Mouse (Mus musculus) small intestine, adult 2 months (tissue): ENCODE data around the gene Tmem170. TPM values are rescaled to one million over a fixed set of nuclear protein-coding genes. Genes with fewer than 3 reads are reported as not detected.

ENCODE experiments used
- H3K27ac ChIP-seq: fragments of 200-500 bp; 2 replicates; pipeline ENCODE4 v1.5.1; 2012; ENCODE audit warnings: low read depth, low read length, control low read depth, inconsistent platforms; ENCODE audit not compliant: insufficient read depth
- H3K27me3 ChIP-seq: fragments of 200-500 bp; 2 replicates; pipeline ENCODE4 v1.6.1; 2012; ENCODE audit warnings: mild to moderate bottlenecking, moderate library complexity, low read length, inconsistent platforms; ENCODE audit not compliant: control insufficient read depth, insufficient read depth
- H3K36me3 ChIP-seq: fragments of 200-500 bp; 2 replicates; pipeline ENCODE4 v1.6.1; 2012; ENCODE audit warnings: mild to moderate bottlenecking, low read length, control low read depth, inconsistent platforms; ENCODE audit not compliant: control insufficient read depth, insufficient read depth
- H3K4me1 ChIP-seq: fragments of 200-500 bp; 2 replicates; pipeline ENCODE4 v1.6.1; 2012; ENCODE audit warnings: low read length, inconsistent platforms, mixed read lengths; ENCODE audit not compliant: control insufficient read depth, insufficient read depth, insufficient read length
- H3K4me3 ChIP-seq: fragments of 200-500 bp; 2 replicates; pipeline ENCODE4 v1.5.1; 2012; ENCODE audit warnings: low read depth, mild to moderate bottlenecking, control low read depth, inconsistent platforms, low read length, moderate library complexity
- CTCF ChIP-seq: fragments of 200-500 bp; IDR thresholded peaks from 2 replicates; pipeline ENCODE4 v1.5.1; 2012; ENCODE audit warnings: low read depth, mild to moderate bottlenecking, control low read depth, inconsistent platforms, low read length, moderate library complexity, mixed read lengths; ENCODE audit not compliant: insufficient replicate concordance, insufficient read length; ENCODE audit errors: extremely low read depth
- POLR2A ChIP-seq: fragments of 200-500 bp; IDR thresholded peaks from 2 replicates; pipeline ENCODE4 v1.6.1; 2012; ENCODE audit warnings: low read depth, mild to moderate bottlenecking, control low read depth, inconsistent platforms, low read length, moderate library complexity
- WGBS: fragments of 180-500 bp; shearing (Covaris S2); methylation state at CpG from one replicate; pipeline ENCODE4 v1.1.7; 2018; 5-methylcytosine and 5-hydroxymethylcytosine counted together
- polyA plus RNA-seq: library from polyadenylated mRNA; depleted of rRNA; stranded (reverse); fragments of >200 nt; gene quantifications from 2 replicates; pipeline ENCODE4 v1.2.3, GENCODE M21; 2012

Gene Tmem170
- polyA plus RNA-seq, 1 experiment: 11.0 TPM

- TF ChIP-seq POLR2A (no peak), CTCF (no peak)
- H3K27ac ChIP-seq: no peak overlapping the region
- WGBS: 81% methylated on average over 4 of the region's 4 CpGs
- peaks cover 19% of the 10 kb centered on the region for H3K36me3 ChIP-seq
- H3K27me3 ChIP-seq: no peaks in the 10 kb centered on the region
- no peak overlapping the region for H3K4me3 ChIP-seq
- H3K4me1 ChIP-seq: no peaks in the 10 kb centered on the region
These were observed 44.6 kb downstream of the Tmem170 start for GRCm38 (mm10) chr8:111831996-111832395.

DNA sequence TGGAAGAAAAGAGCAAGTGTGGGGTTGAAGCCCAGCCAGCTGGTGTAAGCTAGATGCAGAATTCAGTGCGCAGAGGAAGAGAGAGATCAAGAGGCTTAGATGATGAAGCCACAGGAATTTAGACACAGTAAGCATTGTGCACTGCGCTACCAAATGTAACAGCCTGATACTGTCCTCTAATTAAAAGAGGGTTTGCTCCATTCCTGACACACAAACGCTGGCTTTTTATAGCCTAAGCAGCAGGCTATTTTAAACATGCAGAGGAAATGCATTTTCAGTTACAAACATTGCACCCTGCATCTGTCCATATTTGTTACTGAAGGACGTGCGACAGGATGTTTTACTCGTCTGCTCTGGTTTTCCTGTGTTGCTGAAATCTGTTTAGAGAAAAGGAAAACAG lies 48.0 kb downstream of the Tmem170 start:
- peaks cover 25% of the 10 kb centered on the region for H3K36me3 ChIP-seq
- WGBS: 83% methylated on average over 6 of the region's 6 CpGs
- H3K4me1 ChIP-seq: no peaks in the 10 kb centered on the region
- peak overlapping the region; percentile 56; the same call in 1 of the 2 replicates for H3K27ac ChIP-seq
- H3K27me3 ChIP-seq: no peaks in the 10 kb centered on the region
- TF ChIP-seq POLR2A: no peak
- TF ChIP-seq CTCF: no peak
- H3K4me3 ChIP-seq: no peak overlapping the region

DNA sequence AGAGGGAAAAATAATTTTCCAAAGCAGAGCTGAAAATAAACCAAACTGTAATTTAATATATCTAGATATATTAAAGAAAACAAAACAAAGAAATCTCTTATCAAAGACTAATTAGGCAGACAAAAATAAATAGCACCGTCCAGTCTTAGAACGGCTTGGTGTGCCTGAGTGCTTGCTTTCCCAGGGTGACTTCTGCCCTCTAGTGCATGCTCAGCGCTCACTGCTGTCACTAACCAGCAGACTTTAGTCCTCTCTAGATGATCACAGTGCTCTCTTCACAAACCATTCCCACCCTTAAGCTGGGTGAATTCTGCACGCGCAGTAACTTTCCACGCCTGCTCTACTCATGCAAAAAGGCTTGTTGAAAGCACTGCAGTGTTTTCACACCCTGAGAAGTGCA lies 51.3 kb downstream of the Tmem170 start:
- no peak overlapping the region for H3K4me3 ChIP-seq
- WGBS: 56% methylated on average over 6 of the region's 6 CpGs
- H3K27ac ChIP-seq: no peak overlapping the region
- H3K27me3 ChIP-seq: no peaks in the 10 kb centered on the region
- H3K36me3 ChIP-seq: peaks cover 19% of the 10 kb centered on the region
- H3K4me1 ChIP-seq: peaks cover 5% of the 10 kb centered on the region; the same call in 1 of the 2 replicates
- no peak for TF ChIP-seq POLR2A
- TF ChIP-seq CTCF: peak; percentile 50; the same call in 1 of the 2 replicates

DNA sequence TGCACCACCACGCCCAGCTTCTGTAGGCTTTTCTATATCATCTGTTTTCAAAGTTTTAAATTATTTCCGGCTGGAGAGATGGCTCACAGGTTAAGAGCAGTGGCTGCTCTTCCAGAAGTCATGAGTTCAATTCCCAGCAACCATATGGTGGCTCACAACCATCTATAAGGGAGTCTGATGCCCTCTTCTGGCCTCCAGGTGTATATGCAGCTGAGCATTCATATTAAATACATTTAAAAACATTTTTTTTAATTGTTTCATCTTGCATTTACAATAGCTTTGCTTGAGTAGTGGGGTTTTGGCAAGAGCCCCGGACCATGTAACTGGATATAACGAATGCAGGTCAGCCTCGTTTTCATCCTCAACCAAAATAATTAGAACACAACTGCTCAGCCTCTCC lies 52.2 kb downstream of the Tmem170 start:
- H3K4me1 ChIP-seq: peaks cover 5% of the 10 kb centered on the region; the same call in 1 of the 2 replicates
- H3K27ac ChIP-seq: no peak overlapping the region
- 95% methylated on average over 5 of the region's 5 CpGs for WGBS
- H3K27me3 ChIP-seq: no peaks in the 10 kb centered on the region
- H3K36me3 ChIP-seq: peaks cover 19% of the 10 kb centered on the region
- TF ChIP-seq CTCF (peak; percentile 31; the same call in 1 of the 2 replicates), POLR2A (no peak)
- H3K4me3 ChIP-seq: no peak overlapping the region

DNA sequence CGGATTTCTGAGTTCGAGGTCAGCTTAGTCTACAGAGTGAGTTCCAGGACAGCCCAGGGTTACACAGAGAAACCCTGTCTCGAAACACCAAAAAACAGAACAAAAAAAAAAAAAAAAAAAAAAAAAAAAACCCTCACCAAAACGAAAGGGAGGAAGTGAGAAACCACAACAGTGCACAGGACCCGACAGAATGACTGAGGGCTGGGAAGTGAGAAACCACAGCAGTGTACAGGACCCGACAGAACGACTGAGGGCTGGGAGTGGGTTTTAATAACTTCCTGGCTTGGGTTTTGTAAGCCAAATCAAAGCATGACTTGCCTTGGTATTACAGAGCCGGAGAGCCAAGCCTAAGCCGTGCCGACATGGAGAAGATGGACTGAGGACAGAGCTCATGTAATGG lies 55.4 kb downstream of the Tmem170 start:
- peaks cover 14% of the 10 kb centered on the region for H3K36me3 ChIP-seq
- TF ChIP-seq POLR2A: no peak
- TF ChIP-seq CTCF: no peak
- WGBS: 69% methylated on average over 10 of the region's 10 CpGs
- no peak overlapping the region for H3K4me3 ChIP-seq
- peaks cover 5% of the 10 kb centered on the region; the same call in 1 of the 2 replicates for H3K4me1 ChIP-seq
- no peaks in the 10 kb centered on the region for H3K27me3 ChIP-seq
- H3K27ac ChIP-seq: peak overlapping the region; percentile 12; the same call in 1 of the 2 replicates

DNA sequence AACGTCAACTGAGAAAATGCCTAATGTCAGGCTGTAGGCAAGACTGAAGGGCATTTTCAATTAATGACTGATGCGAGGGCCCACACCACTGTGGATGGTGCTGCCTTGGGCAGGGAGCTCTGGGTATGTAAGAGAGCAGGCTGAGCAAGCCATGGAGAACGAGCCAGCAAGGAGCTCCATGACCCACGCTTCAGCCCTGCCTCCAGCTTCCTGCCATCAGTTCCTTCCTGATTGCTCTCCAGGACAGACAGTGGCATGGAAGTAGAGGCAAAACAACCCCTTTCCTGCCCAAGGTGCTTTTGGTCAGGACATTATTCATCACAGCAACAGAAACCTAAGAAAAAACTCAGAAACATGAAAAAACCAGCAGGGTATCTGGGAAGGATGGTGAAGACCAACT lies 55.9 kb downstream of the Tmem170 start:
- no peak overlapping the region for H3K4me3 ChIP-seq
- WGBS: 72% methylated on average over 4 of the region's 4 CpGs
- peaks cover 5% of the 10 kb centered on the region; the same call in 1 of the 2 replicates for H3K4me1 ChIP-seq
- peaks cover 16% of the 10 kb centered on the region for H3K36me3 ChIP-seq
- H3K27me3 ChIP-seq: no peaks in the 10 kb centered on the region
- TF ChIP-seq CTCF: no peak
- no peak for TF ChIP-seq POLR2A
- no peak overlapping the region for H3K27ac ChIP-seq

GRCm38 (mm10) chr8:111820018-111820417 lies 56.5 kb downstream of the Tmem170 start:
- peak overlapping the region; percentile 43; the same call in 1 of the 2 replicates for H3K27ac ChIP-seq

GRCm38 (mm10) chr8:111818556-111818955 lies 58.0 kb downstream of the Tmem170 start:
- peaks cover 11% of the 10 kb centered on the region for H3K36me3 ChIP-seq
- WGBS: 95% methylated on average over 3 of the region's 3 CpGs
- TF ChIP-seq CTCF (no peak), POLR2A (no peak)
- H3K27ac ChIP-seq: no peak overlapping the region
- no peaks in the 10 kb centered on the region for H3K27me3 ChIP-seq
- H3K4me3 ChIP-seq: no peak overlapping the region
- peaks cover 5% of the 10 kb centered on the region; the same call in 1 of the 2 replicates for H3K4me1 ChIP-seq

More at GRCm38 (mm10) chr8:111820018-111820417, 56.5 kb downstream of the Tmem170 start:
- no peak for TF ChIP-seq POLR2A
- TF ChIP-seq CTCF: no peak
- Histone ChIP-seq H3K36me3 (peaks cover 16% of the 10 kb centered on the region), H3K4me3 (no peak overlapping the region), H3K4me1 (peaks cover 5% of the 10 kb centered on the region; the same call in 1 of the 2 replicates), H3K27me3 (no peaks in the 10 kb centered on the region)
- 88% methylated on average over 12 of the region's 12 CpGs for WGBS
